Mouse (Mus musculus) cerebellum, adult 2 months (tissue): Measurements from ENCODE around the gene Sorl1.

ENCODE experiments used
- CTCF ChIP-seq: fragments of 200-500 bp; IDR thresholded peaks from 2 replicates; pipeline ENCODE4 v1.5.1; 2011; ENCODE audit warnings: low read depth, mild to moderate bottlenecking, control low read depth, low read length, moderate library complexity, borderline replicate concordance; ENCODE audit not compliant: insufficient read depth
- POLR2A ChIP-seq: fragments of 200-500 bp; IDR thresholded peaks from 2 replicates; pipeline ENCODE4 v1.6.1; 2011; ENCODE audit warnings: low read length, control low read depth, borderline replicate concordance; ENCODE audit not compliant: insufficient read depth

GRCm38 (mm10) chr9:42054339-42055272 lies 69.5 kb downstream of the Sorl1 start:
- no peak for TF ChIP-seq POLR2A
- peak; percentile 60 for TF ChIP-seq CTCF
